19 mouse cellular contexts compared by ENCODE assay signal in the genomic region with DNA sequence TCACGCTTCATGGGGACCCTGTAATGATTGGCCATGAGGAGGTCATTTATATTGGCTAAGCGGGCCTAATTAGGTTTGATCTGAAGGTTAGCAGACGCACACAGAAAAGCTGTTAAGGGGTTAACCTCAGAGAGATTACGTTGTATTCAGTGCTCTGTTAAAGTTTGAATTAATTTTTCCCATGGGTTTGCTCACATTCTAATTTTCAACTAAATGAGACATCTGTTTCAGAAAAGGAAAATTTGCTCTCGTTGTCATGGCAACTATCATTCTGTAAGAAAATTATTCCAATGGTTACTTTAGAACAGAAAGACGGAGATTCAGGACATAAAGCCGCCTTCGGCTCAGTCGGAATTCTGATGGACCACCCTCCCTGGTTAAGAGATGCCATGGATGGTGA.
DNase-seq lines count a peak whose midpoint lies in the region; ATAC-seq and TF ChIP-seq lines count a peak whose summit lies in the region.
"Had no signal": no experiment of that assay in that cellular context is flagged by ENCODE, and none has a peak within 500 bp of the region (broad histone marks: within the 10 kb centered on the region; RNA-seq: fewer than 3 reads in every experiment).

No protein-coding gene starts in this region.

- no peak for TF ChIP-seq POLR2A in cerebellum, adult 2 months (IDR thresholded peaks at IDR 0.05; ENCODE audit: borderline replicate concordance, insufficient read depth, low read length)

- H3K4me3 ChIP-seq in forebrain, embryonic 12.5 days (replicated peaks), result no peak overlapping the region
- H3K4me3 ChIP-seq in forebrain, embryonic 10.5 days, result no peak overlapping the region
- no peak overlapping the region for H3K4me3 ChIP-seq in midbrain, embryonic 15.5 days
- no peak overlapping the region for H3K4me3 ChIP-seq in cerebellum, adult 2 months (replicated peaks; ENCODE audit: insufficient read depth, low read depth, low read length)
- H3K4me3 ChIP-seq: embryonic facial prominence, embryonic 10.5 days; heart, embryonic 12.5 days; intestine, embryonic 15.5 days; limb, embryonic 15.5 days; neural tube, embryonic 12.5 days had no signal

- TF ChIP-seq CTCF in cerebellum, adult 2 months (IDR thresholded peaks at IDR 0.05; ENCODE audit: borderline replicate concordance, insufficient read depth, low read depth, low read length), result no peak

- WGBS in forebrain, embryonic 12.5 days, result 53% methylated on average over 9 of the region's 9 CpGs
- 86% methylated on average over 9 of the region's 9 CpGs for WGBS in forebrain, embryonic 10.5 days
- 35% methylated on average over 9 of the region's 9 CpGs for WGBS in midbrain, embryonic 15.5 days
- 91% methylated on average over 9 of the region's 9 CpGs for WGBS in cerebellum, adult 2 months

- no peaks in the 10 kb centered on the region for H3K36me3 ChIP-seq in forebrain, embryonic 12.5 days (replicated peaks)
- peaks cover 23% of the 10 kb centered on the region for H3K36me3 ChIP-seq in forebrain, embryonic 10.5 days (replicated peaks)
- no peaks in the 10 kb centered on the region for H3K36me3 ChIP-seq in midbrain, embryonic 15.5 days (replicated peaks)
- H3K36me3 ChIP-seq: embryonic facial prominence, embryonic 10.5 days; G1E; heart, embryonic 12.5 days; intestine, embryonic 15.5 days; limb, embryonic 15.5 days; neural tube, embryonic 12.5 days had no signal

- H3K9ac ChIP-seq in forebrain, embryonic 12.5 days, result no peak overlapping the region
- H3K9ac ChIP-seq in midbrain, embryonic 15.5 days, result no peak overlapping the region
- H3K9ac ChIP-seq: heart, embryonic 12.5 days; intestine, embryonic 15.5 days; limb, embryonic 15.5 days; neural tube, embryonic 12.5 days had no signal

- peak overlapping the region; percentile 11; the same call in 1 of the 2 replicates for H3K27ac ChIP-seq in forebrain, embryonic 12.5 days
- H3K27ac ChIP-seq in forebrain, embryonic 10.5 days, result no peak overlapping the region
- H3K27ac ChIP-seq in midbrain, embryonic 15.5 days, result peak overlapping the region; percentile 76
- no peak overlapping the region for H3K27ac ChIP-seq in cerebellum, adult 2 months (ENCODE audit: insufficient read depth, low read length)
- H3K27ac ChIP-seq: intestine, embryonic 15.5 days; limb, embryonic 15.5 days; neural tube, embryonic 12.5 days had no signal

- peaks cover 52% of the 10 kb centered on the region for H3K4me1 ChIP-seq in forebrain, embryonic 12.5 days
- peaks cover 50% of the 10 kb centered on the region for H3K4me1 ChIP-seq in forebrain, embryonic 10.5 days
- H3K4me1 ChIP-seq in midbrain, embryonic 15.5 days, result peaks cover 48% of the 10 kb centered on the region
- H3K4me1 ChIP-seq in cerebellum, adult 2 months (ENCODE audit: control insufficient read depth, insufficient read depth, low read length), result 0 out of 2 replicates have a peak, but pooled peaks cover 2% of the 10 kb centered on the region
- H3K4me1 ChIP-seq: intestine, embryonic 15.5 days; limb, embryonic 15.5 days had no signal

- no peak for DNase-seq in forebrain, embryonic 10.5 days (ENCODE audit: extremely low spot score, low spot score)
- peak; percentile 46 for DNase-seq in layer of hippocampus, adult 9-10 months (ENCODE audit: low spot score)
- DNase-seq in layer of hippocampus, postnatal 36 days, result no peak
- peak; percentile 67 for DNase-seq in brain, embryonic 18.5 days (ENCODE audit: low read depth, low spot score)
- no peak for DNase-seq in cerebellum, adult 2 months
- no peak for DNase-seq in cerebellum, postnatal 14 days
- DNase-seq: cerebellum, adult 11 months; cerebellum, postnatal 36 days; gastrocnemius, postnatal 36 days; thymus, postnatal 4 days had no signal

- ATAC-seq in forebrain, embryonic 12.5 days (ENCODE audit: low FRiP score), result no peak
- peak; percentile 18; the same call in 1 of the 2 replicates for ATAC-seq in midbrain, embryonic 15.5 days (replicated peaks)
- ATAC-seq: CD4-positive, CD25-positive, alpha-beta regulatory T cell, adult 4 months; intestine, embryonic 15.5 days had no signal

- H3K9me3 ChIP-seq in forebrain, embryonic 12.5 days, result no peaks in the 10 kb centered on the region
- H3K9me3 ChIP-seq in forebrain, embryonic 10.5 days, result no peaks in the 10 kb centered on the region
- no peaks in the 10 kb centered on the region for H3K9me3 ChIP-seq in midbrain, embryonic 15.5 days
- H3K9me3 ChIP-seq: embryonic facial prominence, embryonic 10.5 days; heart, embryonic 12.5 days; intestine, embryonic 15.5 days; limb, embryonic 15.5 days; neural tube, embryonic 12.5 days had no signal

- H3K4me2 ChIP-seq in forebrain, embryonic 12.5 days, result no peak overlapping the region
- H3K4me2 ChIP-seq in midbrain, embryonic 15.5 days, result no peak overlapping the region
- H3K4me2 ChIP-seq: heart, embryonic 12.5 days; intestine, embryonic 15.5 days; limb, embryonic 15.5 days; neural tube, embryonic 12.5 days had no signal

- no peaks in the 10 kb centered on the region for H3K27me3 ChIP-seq in forebrain, embryonic 12.5 days
- peaks cover 10% of the 10 kb centered on the region for H3K27me3 ChIP-seq in forebrain, embryonic 10.5 days (ENCODE audit: poor library complexity, severe bottlenecking)
- H3K27me3 ChIP-seq in midbrain, embryonic 15.5 days (replicated peaks), result 0 out of 2 replicates have a peak, but pooled peaks cover 3% of the 10 kb centered on the region
- no peaks in the 10 kb centered on the region for H3K27me3 ChIP-seq in cerebellum, adult 2 months (ENCODE audit: control insufficient read depth, insufficient read depth, low read length)
- H3K27me3 ChIP-seq: intestine, embryonic 15.5 days; limb, embryonic 15.5 days; neural tube, embryonic 12.5 days had no signal

Comparison
In these comparisons a context has a peak if more than half of its experiments do, and no peak if none do; other contexts are left out.
1. H3K27ac ChIP-seq: peak in forebrain, embryonic 12.5 days (single experiment) and midbrain, embryonic 15.5 days (single experiment); none in forebrain, embryonic 10.5 days (single experiment) and cerebellum, adult 2 months (single experiment).
2. DNase-seq: peak in layer of hippocampus, adult 9-10 months (single experiment) and brain, embryonic 18.5 days (single experiment); none in forebrain, embryonic 10.5 days (single experiment), layer of hippocampus, postnatal 36 days (0 of 2), cerebellum, adult 2 months (0 of 2) and cerebellum, postnatal 14 days (0 of 2).